Mouse (Mus musculus) brown adipose tissue, adult 24 weeks (tissue): ENCODE measurements around the gene Gal3st4. TPM values are rescaled to one million over a fixed set of nuclear protein-coding genes. Genes with fewer than 3 reads are reported as not detected.

ENCODE experiments used
- polyA plus RNA-seq: library from polyadenylated mRNA; stranded (reverse); fragments of >200 nt; gene quantifications from 2 replicates; pipeline ENCODE4 v1.2.4, GENCODE M21; 2012; ENCODE audit not compliant: missing spikeins, insufficient read depth, insufficient read length

The Gal3st4 gene
- polyA plus RNA-seq, 1 experiment = not detected

Other genes starting within 250 kb of the Gal3st4 start
- gene Smok3c, start 219.6 kb downstream of the Gal3st4 start, polyA plus RNA-seq = not detected in 2 replicates
- gene Zkscan1, start 187.8 kb downstream of the Gal3st4 start, polyA plus RNA-seq = 7.2 and 9.4 TPM in 2 replicates
- 7.5 and 10.5 TPM in 2 replicates for gene Zscan21, start 155.9 kb downstream of the Gal3st4 start, polyA plus RNA-seq
- gene Zfp113, start 117.1 kb downstream of the Gal3st4 start, polyA plus RNA-seq = 6.6 and 6.8 TPM in 2 replicates
- gene Cops6, start 111.8 kb downstream of the Gal3st4 start, polyA plus RNA-seq = 150 and 170 TPM in 2 replicates
- 12.0 and 12.4 TPM in 2 replicates for gene Ap4m1, start 100.8 kb downstream of the Gal3st4 start, polyA plus RNA-seq
- 8.5 and 10.4 TPM in 2 replicates for gene Mcm7, start 100.4 kb downstream of the Gal3st4 start, polyA plus RNA-seq
- gene Taf6, start 85.4 kb downstream of the Gal3st4 start, polyA plus RNA-seq = 18.0 and 22.4 TPM in 2 replicates
- gene Cnpy4, start 85.4 kb downstream of the Gal3st4 start, polyA plus RNA-seq = 8.0 and 11.0 TPM in 2 replicates
- gene Mblac1, start 78.5 kb downstream of the Gal3st4 start, polyA plus RNA-seq = 4.6 and 5.8 TPM in 2 replicates
- not detected in 2 replicates for gene Nxpe5, start 46.9 kb downstream of the Gal3st4 start, polyA plus RNA-seq
- gene Lamtor4, start 17.4 kb downstream of the Gal3st4 start, polyA plus RNA-seq = 102 and 115 TPM in 2 replicates
- gene BC037034, start 8.8 kb downstream of the Gal3st4 start, polyA plus RNA-seq = 5.1 and 7.1 TPM in 2 replicates
- gene Gm43720, start 7.1 kb upstream of the Gal3st4 start, polyA plus RNA-seq = not detected in 2 replicates
- not detected in 2 replicates for gene Gpc2, start 7.2 kb upstream of the Gal3st4 start, polyA plus RNA-seq
- gene Stag3, start 7.4 kb upstream of the Gal3st4 start, polyA plus RNA-seq = not detected in 2 replicates
- gene Pvrig, start 69.1 kb upstream of the Gal3st4 start, polyA plus RNA-seq = not detected in 2 replicates
- gene Zfp157, start 168.6 kb upstream of the Gal3st4 start, polyA plus RNA-seq = 2.7 and 3.7 TPM in 2 replicates